Mouse (Mus musculus) WW6 (cell line): Measurements from ENCODE around the gene Soga1.

Experiments used
- DNase-seq: peaks from one replicate; pipeline ENCODE4 v3.0.0-alpha.2; 2013; ENCODE audit warnings: low read depth, low spot score

The Soga1 gene

DNA sequence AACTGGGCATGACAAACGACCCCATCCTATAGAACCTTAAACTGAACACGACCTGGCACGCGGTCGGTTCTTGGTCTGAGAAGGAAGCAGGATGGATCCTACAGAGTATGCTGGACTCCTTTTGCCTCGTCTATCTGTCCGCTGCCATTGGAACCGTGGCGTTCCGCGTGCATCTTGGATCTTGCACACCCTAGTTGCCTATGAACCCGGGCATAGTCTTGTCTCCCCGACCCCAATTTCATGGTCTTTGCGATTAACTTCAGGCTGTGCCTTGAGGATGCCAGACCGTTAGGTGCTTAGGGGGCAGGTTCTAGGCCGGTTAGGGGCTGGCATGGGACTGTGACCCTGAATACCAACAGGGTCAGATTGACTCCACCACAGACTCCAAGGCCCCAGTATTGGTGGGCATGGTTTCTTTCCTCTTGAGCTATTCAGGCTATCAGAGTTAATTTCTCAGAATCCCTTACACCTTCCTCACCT, 687 bp upstream of the Soga1 start:
- no peak for DNase-seq

DNA sequence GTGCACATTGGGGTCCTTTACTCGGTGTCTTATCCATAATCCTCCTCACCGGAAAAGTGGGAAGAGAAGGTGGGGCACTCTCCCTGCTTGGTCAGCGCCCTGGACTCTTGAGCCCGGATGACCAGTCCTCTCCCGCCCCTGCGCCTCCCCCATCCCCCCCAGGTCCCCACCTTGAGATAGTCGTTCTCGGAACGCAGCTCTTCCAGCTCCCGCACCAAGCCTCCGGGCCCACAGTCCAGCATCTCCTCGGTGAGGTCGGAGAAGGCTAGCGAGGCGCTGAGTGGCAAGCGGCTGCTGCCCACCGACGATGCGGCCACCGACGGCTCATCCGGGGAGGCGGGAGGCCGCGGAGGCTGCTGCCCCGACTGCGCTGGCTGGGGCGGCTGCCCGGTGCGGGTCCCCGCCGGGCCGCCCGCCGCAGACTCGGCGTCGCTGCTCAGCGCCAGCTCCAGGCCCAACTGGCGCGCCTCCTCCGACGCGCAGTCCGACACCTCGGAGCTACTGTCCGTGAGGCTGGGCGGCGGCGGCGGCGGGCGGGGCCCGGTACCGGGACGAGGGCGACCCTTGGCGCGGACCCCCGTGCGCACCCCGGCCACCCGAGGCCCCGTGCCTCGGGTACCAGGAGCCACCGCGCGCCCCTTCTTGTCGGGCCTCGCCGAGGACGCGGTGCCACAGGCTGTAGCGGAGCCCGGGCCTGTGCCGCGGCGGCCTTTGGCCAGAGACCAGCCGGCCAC, 828 bp downstream of the Soga1 start:
- DNase-seq, result no peak

GRCm38 (mm10) chr2:157077641-157078058, 1.4 kb downstream of the Soga1 start:
- no peak for DNase-seq

DNA sequence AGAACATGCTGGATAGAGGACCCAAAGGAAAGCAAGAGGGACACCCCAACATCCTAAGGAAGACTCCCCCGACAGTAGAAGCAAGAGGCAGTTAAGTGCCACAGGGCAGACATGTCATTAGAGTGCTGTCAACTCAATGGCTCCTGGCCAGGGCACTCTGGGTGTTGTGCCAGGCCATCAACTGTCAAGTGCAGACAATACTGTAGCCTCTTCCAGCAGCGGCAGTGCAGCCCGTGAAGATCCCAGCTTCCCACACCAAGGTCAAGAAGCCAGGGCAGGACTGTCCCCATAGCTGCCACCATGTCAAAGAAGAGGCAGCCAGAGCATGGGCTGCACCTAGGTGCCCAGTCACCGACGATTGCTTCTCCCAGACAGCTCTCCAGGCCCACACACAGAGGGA, 1.9 kb downstream of the Soga1 start:
- no peak for DNase-seq

DNA sequence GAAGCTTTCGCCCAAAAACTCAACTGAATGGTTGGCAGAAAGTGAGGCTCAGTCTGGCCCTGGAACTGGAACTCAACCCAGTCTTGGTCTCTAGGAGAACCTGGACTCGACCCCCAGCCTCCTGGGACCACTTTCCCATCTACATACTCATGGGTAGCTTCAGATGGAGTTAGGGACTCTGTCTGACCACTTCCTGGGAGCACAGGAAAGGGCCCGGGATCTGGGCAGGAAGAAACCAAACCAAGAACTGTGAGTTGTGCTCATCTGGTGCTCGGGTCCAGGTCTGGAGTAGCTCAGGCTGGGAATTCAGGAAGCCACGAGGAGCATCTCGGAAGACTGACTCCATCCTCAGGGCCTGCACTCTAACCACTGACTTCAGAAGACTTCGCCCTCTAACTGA, 2.5 kb downstream of the Soga1 start:
- DNase-seq, result no peak

- DNase-seq, result no peak
These were observed 3.4 kb downstream of the Soga1 start for GRCm38 (mm10) chr2:157075685-157076084.

GRCm38 (mm10) chr2:157075226-157075625, 3.8 kb downstream of the Soga1 start:
- no peak for DNase-seq

DNA sequence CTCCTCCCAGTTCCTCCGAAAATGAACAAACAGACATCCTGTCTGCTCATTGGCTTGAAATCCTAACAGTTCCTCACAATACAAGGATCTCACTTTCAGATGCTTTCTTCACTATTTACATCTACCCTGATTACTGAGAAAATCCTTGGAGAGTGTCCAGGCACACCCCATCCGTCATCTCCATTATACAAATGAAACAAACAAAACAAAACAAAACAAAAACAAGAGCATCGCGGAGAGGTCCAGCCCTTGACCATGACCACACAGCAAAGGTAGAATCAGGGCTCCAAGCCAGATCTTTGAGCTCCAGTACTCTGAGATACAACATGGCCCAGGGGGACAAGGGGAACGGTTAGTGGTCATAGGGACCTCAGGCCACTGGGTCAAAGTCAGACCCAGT, 4.3 kb downstream of the Soga1 start:
- no peak for DNase-seq

- no peak for DNase-seq
These were observed 4.8 kb downstream of the Soga1 start for GRCm38 (mm10) chr2:157074186-157074724.

DNA sequence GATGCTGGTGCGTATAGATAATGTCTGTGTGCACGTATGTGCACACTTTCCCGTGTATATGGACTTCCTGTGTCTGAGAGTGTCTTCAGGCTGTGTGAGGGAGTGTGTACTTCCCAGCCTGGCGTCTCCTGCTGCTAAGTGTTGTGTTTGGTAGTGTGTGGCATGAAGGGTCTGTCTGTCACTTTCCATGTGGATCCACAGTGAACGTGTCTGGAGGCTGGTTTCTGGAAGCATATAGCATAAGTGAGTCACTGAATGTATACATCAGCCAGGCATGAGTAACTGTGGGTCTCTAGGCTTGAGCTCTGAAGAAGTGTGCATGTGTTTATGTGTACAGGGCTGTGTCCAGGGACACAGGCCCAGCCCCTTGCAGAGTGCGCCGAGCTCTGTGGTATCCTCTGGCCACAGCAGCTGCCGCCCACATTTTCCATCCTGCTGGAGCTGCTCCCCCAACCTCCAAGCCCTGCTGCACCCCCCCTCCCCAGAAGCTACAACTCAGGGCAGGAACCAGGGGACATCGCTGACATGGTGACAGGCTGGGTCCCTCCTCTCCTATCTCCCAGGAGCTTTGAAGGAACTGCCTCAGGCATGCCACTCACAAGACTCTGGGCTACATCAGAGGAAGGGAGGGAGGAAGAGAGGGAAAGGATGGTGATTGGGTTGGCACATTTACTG, 5.5 kb downstream of the Soga1 start:
- no peak for DNase-seq

DNA sequence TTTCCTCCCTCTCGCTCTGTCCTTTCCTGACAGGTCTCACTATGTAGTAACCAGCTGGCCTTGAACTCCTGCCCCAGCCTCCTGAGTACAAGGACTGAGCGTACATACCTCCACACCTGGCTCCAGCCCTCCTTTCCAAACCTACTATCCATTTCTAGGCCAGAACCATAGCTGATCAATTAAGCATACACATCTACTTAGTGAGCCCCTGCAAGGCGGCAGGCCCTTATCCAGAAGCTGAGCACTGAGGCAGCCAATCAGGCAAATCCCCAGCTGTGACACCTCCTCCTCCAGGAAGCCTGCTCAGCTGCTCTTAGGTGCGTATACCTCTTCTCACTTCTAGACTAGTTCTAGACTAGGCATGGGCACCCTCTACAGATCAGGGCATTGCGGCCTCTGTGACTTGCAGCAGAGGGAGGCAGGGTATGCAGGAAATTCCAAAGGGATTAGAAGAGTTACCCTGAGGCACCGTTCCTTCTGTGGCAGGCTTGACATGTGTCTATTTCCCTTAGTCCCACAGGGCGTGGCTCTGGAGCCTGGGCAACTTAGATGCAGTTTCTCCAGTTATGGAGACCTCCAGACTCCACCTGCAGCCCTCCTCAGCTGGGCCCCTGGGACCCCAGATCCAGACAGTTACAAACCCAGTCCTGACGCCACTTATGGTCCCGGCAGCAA, 6.6 kb downstream of the Soga1 start:
- no peak for DNase-seq

DNA sequence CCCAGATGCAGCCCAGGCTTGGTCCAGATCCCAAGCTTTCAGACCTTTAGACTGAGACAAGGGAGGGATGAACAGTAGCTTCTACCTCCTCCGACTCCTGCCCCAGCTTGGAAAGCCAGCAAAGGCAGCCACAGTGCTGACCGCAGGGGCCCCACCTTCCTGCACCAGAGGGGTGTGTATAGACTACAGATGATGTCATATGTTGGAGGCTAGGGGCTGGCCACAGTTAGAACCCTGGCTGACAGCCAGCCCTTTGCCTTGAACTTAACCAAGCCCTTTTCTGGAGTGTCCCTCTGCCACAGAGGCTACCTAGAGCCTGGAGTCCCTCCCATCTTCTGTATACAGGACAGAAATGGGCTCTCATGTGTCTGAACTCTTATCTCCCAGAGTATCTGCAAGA, 7.5 kb downstream of the Soga1 start:
- DNase-seq, result no peak

- no peak for DNase-seq
These were observed 8.7 kb downstream of the Soga1 start for GRCm38 (mm10) chr2:157070365-157070764.

DNA sequence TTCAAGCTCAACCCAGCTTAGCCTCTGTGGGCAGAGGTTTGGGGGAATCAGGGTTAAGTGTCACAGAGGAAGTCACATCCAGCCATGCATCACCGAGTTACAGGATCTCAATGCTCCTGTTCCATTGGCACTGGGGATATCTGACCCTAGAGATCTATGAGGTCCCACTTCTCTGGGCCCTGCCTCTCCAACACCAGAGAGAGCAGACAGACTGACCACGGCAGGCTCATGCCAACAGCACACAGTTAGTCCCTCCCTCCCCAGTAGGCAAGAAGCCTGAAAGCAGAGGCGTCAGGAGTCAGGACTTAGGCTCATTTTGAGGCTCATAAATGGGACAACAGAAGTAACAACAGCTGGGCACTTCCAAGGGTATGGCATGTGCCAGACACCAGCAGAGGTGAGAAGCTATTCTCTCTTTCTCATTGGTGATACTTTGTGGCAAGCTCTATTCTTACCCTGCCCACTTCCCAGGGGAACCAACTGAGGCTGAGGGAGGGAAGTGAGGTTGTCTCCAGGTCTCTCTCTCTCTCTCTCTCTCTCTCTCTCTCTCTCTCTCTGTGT, 9.2 kb downstream of the Soga1 start:
- DNase-seq, result no peak

- DNase-seq, result no peak
These were observed 9.7 kb downstream of the Soga1 start for GRCm38 (mm10) chr2:157069355-157069735.

DNA sequence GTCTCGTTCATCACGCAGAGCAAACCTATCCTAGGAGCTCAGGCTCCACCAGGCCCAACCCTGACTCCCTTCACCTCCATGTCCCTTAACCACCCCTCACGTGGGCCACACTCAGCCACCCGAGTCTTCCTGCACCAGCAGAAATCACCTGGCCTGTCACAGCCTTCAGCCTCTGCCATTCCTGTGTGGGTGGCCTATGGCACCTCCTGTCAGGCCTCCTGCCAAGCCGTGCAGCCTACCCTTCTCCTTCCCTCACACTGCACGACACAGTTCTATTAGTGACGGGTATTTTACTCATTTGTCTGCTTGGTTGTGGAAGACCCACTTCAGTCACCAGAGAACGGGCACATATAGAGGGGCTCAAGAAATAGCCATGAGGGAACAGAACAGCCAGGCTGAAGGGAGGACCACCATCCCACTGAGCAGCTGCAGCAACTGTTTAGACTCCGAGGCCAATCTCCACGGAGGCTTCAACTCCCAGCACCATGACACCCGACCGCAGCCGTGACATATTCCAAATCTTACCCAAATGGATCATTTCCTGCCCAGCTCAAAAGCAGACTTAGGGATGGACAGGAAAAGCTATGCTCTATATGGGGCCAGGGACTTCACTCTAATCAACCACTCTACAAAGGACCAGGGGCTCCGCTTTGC, 10.2 kb downstream of the Soga1 start:
- DNase-seq, result no peak

DNA sequence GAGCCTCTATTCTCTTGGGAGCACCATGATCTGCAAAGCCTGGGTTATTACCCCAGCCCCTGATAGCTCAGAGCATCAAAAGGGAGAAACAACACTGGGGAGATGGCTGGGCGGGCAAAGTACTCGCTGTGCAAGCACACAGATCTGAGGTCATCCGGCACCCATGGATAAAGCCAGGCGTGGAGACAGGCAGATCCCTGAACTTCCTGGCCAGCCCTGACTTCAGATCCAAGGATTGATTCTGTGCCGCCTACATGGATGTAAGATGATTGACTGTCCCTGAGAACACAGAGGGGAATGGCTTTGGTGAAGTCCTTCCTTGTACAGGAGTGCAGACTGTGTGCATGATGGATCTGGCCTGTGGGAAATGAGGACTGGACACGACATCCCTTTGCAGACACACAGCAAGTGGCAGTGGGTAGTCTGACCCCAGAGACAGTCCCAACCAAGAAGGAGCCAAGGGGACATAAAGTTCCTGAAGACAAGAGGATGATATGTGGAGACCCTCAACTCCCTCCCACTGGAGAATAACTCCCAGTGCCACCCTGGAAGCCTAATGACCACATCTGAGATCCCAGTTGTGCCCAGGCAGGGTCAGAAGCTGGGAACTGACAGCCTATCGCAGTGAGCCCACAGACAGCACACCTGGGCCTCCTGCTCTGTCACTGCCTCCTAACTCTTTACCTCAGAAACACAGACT, 12.2 kb downstream of the Soga1 start:
- DNase-seq, result no peak

- DNase-seq, result no peak
These were observed 13.2 kb downstream of the Soga1 start for GRCm38 (mm10) chr2:157065879-157066226.

GRCm38 (mm10) chr2:157064978-157065878, 13.8 kb downstream of the Soga1 start:
- no peak for DNase-seq

- DNase-seq, result no peak
These were observed 14.9 kb downstream of the Soga1 start for GRCm38 (mm10) chr2:157064136-157064535.
